Mouse (Mus musculus): ENCODE data around the gene Mrpl34. TPM values are rescaled to one million over a fixed set of nuclear protein-coding genes. Genes with fewer than 3 reads are reported as not detected.

Mrpl34 gene
- polyA plus RNA-seq (2015; fragmentation: Nextera tagmentation; extraction: Ambion mirVana) = 169 and 185 TPM in 2 replicates

GRCm38 (mm10) chr8:71464513-71465500, at the start of gene Mrpl34:
Mrpl34 (plus strand) TSS chr8:71464959.

GRCm38 (mm10) chr8:71463188-71464033, 1.3 kb upstream of the Mrpl34 start, which contains the start of gene Abhd8:
Abhd8 (minus strand) TSS chr8:71463655.

GRCm38 (mm10) chr8:71468916-71469315, 4.2 kb downstream of the Mrpl34 start, which contains the start of gene Dda1:
Dda1 (plus strand) TSS chr8:71469199.

GRCm38 (mm10) chr8:71485142-71486135, 20.7 kb downstream of the Mrpl34 start, which contains the start of gene Ano8:
Ano8 (minus strand) TSS chr8:71485963.

GRCm38 (mm10) chr8:71487691-71488445, 23.1 kb downstream of the Mrpl34 start, which contains the start of gene Gtpbp3:
Gtpbp3 (plus strand) TSS chr8:71488103.

GRCm38 (mm10) chr8:71511644-71512043, 46.9 kb downstream of the Mrpl34 start, which contains the start of gene Plvap:
Plvap (minus strand) TSS chr8:71511752.

Other genes starting within 250 kb of the Mrpl34 start
- 6.9 and 8.4 TPM in 2 replicates for gene Myo9b, start 192.2 kb upstream of the Mrpl34 start, polyA plus RNA-seq (2015; fragmentation: Nextera tagmentation; extraction: Ambion mirVana)
- 16.6 and 24.7 TPM in 2 replicates for gene Haus8, start 192.0 kb upstream of the Mrpl34 start, polyA plus RNA-seq (2015; fragmentation: Nextera tagmentation; extraction: Ambion mirVana)
- gene Use1, start 98.1 kb upstream of the Mrpl34 start, polyA plus RNA-seq (2015; fragmentation: Nextera tagmentation; extraction: Ambion mirVana) = 227 and 256 TPM in 2 replicates
- 6.7 and 12.3 TPM in 2 replicates for gene Ocel1, start 93.7 kb upstream of the Mrpl34 start, polyA plus RNA-seq (2015; fragmentation: Nextera tagmentation; extraction: Ambion mirVana)
- gene Nr2f6, start 83.0 kb upstream of the Mrpl34 start, polyA plus RNA-seq (2015; fragmentation: Nextera tagmentation; extraction: Ambion mirVana) = 51.9 and 63.0 TPM in 2 replicates
- gene Ushbp1, start 69.2 kb upstream of the Mrpl34 start, polyA plus RNA-seq (2015; fragmentation: Nextera tagmentation; extraction: Ambion mirVana) = 6.3 and 13.0 TPM in 2 replicates
- gene Babam1, start 68.1 kb upstream of the Mrpl34 start, polyA plus RNA-seq (2015; fragmentation: Nextera tagmentation; extraction: Ambion mirVana) = 78.6 and 106 TPM in 2 replicates
- 5.0 and 7.8 TPM in 2 replicates for gene Ankle1, start 58.9 kb upstream of the Mrpl34 start, polyA plus RNA-seq (2015; fragmentation: Nextera tagmentation; extraction: Ambion mirVana)
- gene Abhd8, start 1.3 kb upstream of the Mrpl34 start, polyA plus RNA-seq (2015; fragmentation: Nextera tagmentation; extraction: Ambion mirVana) = 65.5 and 72.8 TPM in 2 replicates
- 75.4 and 78.6 TPM in 2 replicates for gene Dda1, start 4.2 kb downstream of the Mrpl34 start, polyA plus RNA-seq (2015; fragmentation: Nextera tagmentation; extraction: Ambion mirVana)
- 3.3 and 4.4 TPM in 2 replicates for gene Ano8, start 21.0 kb downstream of the Mrpl34 start, polyA plus RNA-seq (2015; fragmentation: Nextera tagmentation; extraction: Ambion mirVana)
- gene Gtpbp3, start 23.1 kb downstream of the Mrpl34 start, polyA plus RNA-seq (2015; fragmentation: Nextera tagmentation; extraction: Ambion mirVana) = 9.8 and 11.8 TPM in 2 replicates
- 65.2 and 131 TPM in 2 replicates for gene Plvap, start 46.8 kb downstream of the Mrpl34 start, polyA plus RNA-seq (2015; fragmentation: Nextera tagmentation; extraction: Ambion mirVana)
- gene Ccdc194, start 60.8 kb downstream of the Mrpl34 start, polyA plus RNA-seq (2015; fragmentation: Nextera tagmentation; extraction: Ambion mirVana) = not detected in 2 replicates
- 85.3 and 125 TPM in 2 replicates for gene Bst2, start 72.5 kb downstream of the Mrpl34 start, polyA plus RNA-seq (2015; fragmentation: Nextera tagmentation; extraction: Ambion mirVana)
- 141 TPM in 2 replicates for gene Mvb12a, start 78.0 kb downstream of the Mrpl34 start, polyA plus RNA-seq (2015; fragmentation: Nextera tagmentation; extraction: Ambion mirVana)
- gene Tmem221, start 93.9 kb downstream of the Mrpl34 start, polyA plus RNA-seq (2015; fragmentation: Nextera tagmentation; extraction: Ambion mirVana) = 7.8 and 15.0 TPM in 2 replicates
- gene Nxnl1, start 101.6 kb downstream of the Mrpl34 start, polyA plus RNA-seq (2015; fragmentation: Nextera tagmentation; extraction: Ambion mirVana) = 0.24 and 0.70 TPM in 2 replicates
- gene Slc27a1, start 103.9 kb downstream of the Mrpl34 start, polyA plus RNA-seq (2015; fragmentation: Nextera tagmentation; extraction: Ambion mirVana) = 38.9 and 85.2 TPM in 2 replicates
- 274 and 329 TPM in 2 replicates for gene Pgls, start 127.2 kb downstream of the Mrpl34 start, polyA plus RNA-seq (2015; fragmentation: Nextera tagmentation; extraction: Ambion mirVana)
- 0.90 and 1.8 TPM in 2 replicates for gene Fam129c, start 132.7 kb downstream of the Mrpl34 start, polyA plus RNA-seq (2015; fragmentation: Nextera tagmentation; extraction: Ambion mirVana)
- 53.2 and 58.1 TPM in 2 replicates for gene Colgalt1, start 146.0 kb downstream of the Mrpl34 start, polyA plus RNA-seq (2015; fragmentation: Nextera tagmentation; extraction: Ambion mirVana)
- 2.3 and 2.9 TPM in 2 replicates for gene Unc13a, start 206.8 kb downstream of the Mrpl34 start, polyA plus RNA-seq (2015; fragmentation: Nextera tagmentation; extraction: Ambion mirVana)
- gene Jak3, start 211.3 kb downstream of the Mrpl34 start, polyA plus RNA-seq (2015; fragmentation: Nextera tagmentation; extraction: Ambion mirVana) = 2.7 and 6.0 TPM in 2 replicates
- 0.65 and 2.0 TPM in 2 replicates for gene Insl3, start 224.3 kb downstream of the Mrpl34 start, polyA plus RNA-seq (2015; fragmentation: Nextera tagmentation; extraction: Ambion mirVana)
- gene B3gnt3, start 236.8 kb downstream of the Mrpl34 start, polyA plus RNA-seq (2015; fragmentation: Nextera tagmentation; extraction: Ambion mirVana) = 2.2 and 4.1 TPM in 2 replicates